Mouse (Mus musculus) G1E (cell line): ENCODE data around the gene Scml4.

ENCODE experiments used
- CTCF ChIP-seq: IDR thresholded peaks from 2 replicates; pipeline ENCODE4 v1.5.1; 2012; ENCODE audit warnings: low read depth, low read length, inconsistent platforms, mixed read lengths
- GATA1 ChIP-seq: IDR thresholded peaks from 2 replicates; pipeline ENCODE4 v1.6.1; 2012; ENCODE audit warnings: borderline replicate concordance, low read length, inconsistent platforms, mixed read lengths
- GATA2 ChIP-seq: IDR thresholded peaks from 2 replicates; pipeline ENCODE4 v1.6.1; 2012; ENCODE audit warnings: low read depth, low read length, inconsistent platforms, borderline replicate concordance
- POLR2AphosphoS5 ChIP-seq: IDR thresholded peaks from 2 replicates; pipeline ENCODE4 v1.6.1; 2012; ENCODE audit warnings: low read depth, low read length, inconsistent platforms; ENCODE audit not compliant: insufficient replicate concordance
- TAL1 ChIP-seq: conservative IDR thresholded peaks from 2 replicates; pipeline ENCODE4 v1.6.1; 2012; ENCODE audit warnings: low read depth, low read length, inconsistent platforms, mixed read lengths

DNA sequence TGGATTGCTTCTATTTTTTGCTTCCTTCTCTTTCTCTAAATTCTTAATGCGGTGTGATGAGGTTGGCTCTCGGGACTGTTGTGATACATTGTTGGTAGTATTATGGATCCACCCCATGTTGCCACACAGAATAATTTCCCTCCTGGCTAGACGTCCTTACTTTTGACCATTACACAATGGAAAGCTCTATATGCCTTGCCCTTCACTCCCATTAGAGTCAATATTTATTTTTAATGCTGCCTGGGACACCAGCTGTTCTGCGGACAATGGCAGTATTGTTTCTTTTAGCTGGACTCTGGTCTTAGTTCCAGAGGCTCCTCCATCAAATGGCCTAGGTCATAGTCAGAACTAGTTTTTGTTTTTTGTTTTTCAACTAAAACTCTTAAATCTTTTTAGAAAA, 32.1 kb downstream of the Scml4 start:
- TF ChIP-seq CTCF (no peak), GATA1 (no peak), POLR2AphosphoS5 (no peak), TAL1 (no peak), GATA2 (no peak)
